Mouse (Mus musculus) megakaryocyte progenitor cell, adult 5-6 weeks (primary cell): ENCODE measurements at regions not wholly inside any gene's neighbourhood (a gene's known extent, or its start where the extent isn't known, plus 50 kb on each side); places are given as distances from the start of the nearest gene placed in this dataset.

ENCODE experiments used
- ATAC-seq: replicated peaks from 2 replicates; pipeline ENCODE4 v1.8.0; 2016; ENCODE audit warnings: mild to moderate bottlenecking, moderate TSS enrichment, inconsistent platforms; ENCODE audit not compliant: poor library complexity

- ATAC-seq: no peak
Measured at GRCm38 (mm10) chr16:70621750-70622149, 308.0 kb downstream of the Gbe1 start.

- ATAC-seq: no peak
Measured at GRCm38 (mm10) chr16:70643630-70644264, 330.0 kb downstream of the Gbe1 start.

- ATAC-seq: no peak
Measured at GRCm38 (mm10) chr16:70644695-70645279, 331.0 kb downstream of the Gbe1 start.

GRCm38 (mm10) chr16:70654429-70655081, 340.8 kb downstream of the Gbe1 start:
- no peak for ATAC-seq

GRCm38 (mm10) chr16:70689826-70690225, 376.1 kb downstream of the Gbe1 start:
- no peak for ATAC-seq

GRCm38 (mm10) chr16:70724722-70725284, 411.1 kb downstream of the Gbe1 start:
- no peak for ATAC-seq

GRCm38 (mm10) chr16:70725291-70725801, 411.6 kb downstream of the Gbe1 start:
- 0 out of 2 replicates have a peak, but pooled peaks have one; percentile 34 for ATAC-seq

GRCm38 (mm10) chr16:70733016-70733415, 419.3 kb downstream of the Gbe1 start:
- peak; percentile 52; the same call in 1 of the 2 replicates for ATAC-seq

GRCm38 (mm10) chr16:70740046-70740445, 426.3 kb downstream of the Gbe1 start:
- ATAC-seq: no peak

GRCm38 (mm10) chr16:70754228-70754627, 440.5 kb downstream of the Gbe1 start:
- ATAC-seq: 0 out of 2 replicates have a peak, but pooled peaks have one; percentile 55

- ATAC-seq: no peak
Measured at GRCm38 (mm10) chr16:70798061-70798460, 484.3 kb downstream of the Gbe1 start.

GRCm38 (mm10) chr16:70803549-70803948, 489.8 kb downstream of the Gbe1 start:
- ATAC-seq: peak; percentile 98

GRCm38 (mm10) chr16:70825910-70826309, 512.2 kb downstream of the Gbe1 start:
- ATAC-seq: no peak

GRCm38 (mm10) chr16:70835006-70835405, 521.3 kb downstream of the Gbe1 start:
- ATAC-seq: no peak

GRCm38 (mm10) chr16:70838139-70838538, 524.4 kb downstream of the Gbe1 start:
- ATAC-seq: no peak

GRCm38 (mm10) chr16:70868241-70868640, 554.5 kb downstream of the Gbe1 start:
- no peak for ATAC-seq

- no peak for ATAC-seq
Measured at GRCm38 (mm10) chr16:70869205-70869604, 555.5 kb downstream of the Gbe1 start.

GRCm38 (mm10) chr16:70874080-70874479, 560.3 kb downstream of the Gbe1 start:
- ATAC-seq: no peak

- ATAC-seq: no peak
Measured at GRCm38 (mm10) chr16:70880678-70881077, 566.9 kb downstream of the Gbe1 start.

GRCm38 (mm10) chr16:70881098-70881850, 567.5 kb downstream of the Gbe1 start:
- no peak for ATAC-seq

- no peak for ATAC-seq
Measured at GRCm38 (mm10) chr16:70900085-70900484, 586.3 kb downstream of the Gbe1 start.
